Mouse (Mus musculus) intestine, postnatal 0 days (tissue): Measurements from ENCODE around the gene Acp5. TPM values are rescaled to one million over a fixed set of nuclear protein-coding genes. Genes with fewer than 3 reads are reported as not detected.

Source experiments
- ATAC-seq: fragments of 200-750 bp; cut with Nextera tagmentation; 2 replicates; pipeline ENCODE4 v1.8.0; 2017; ENCODE audit warnings: mild to moderate bottlenecking, moderate TSS enrichment, moderate library complexity
- H3K27ac ChIP-seq: fragments of 300-500 bp; sonication (generic); 2 replicates; pipeline ENCODE4 v1.5.1; 2014; ENCODE audit warnings: mild to moderate bottlenecking, low read depth, low read length, moderate library complexity
- H3K27me3 ChIP-seq: fragments of 300-500 bp; sonication (generic); replicated peaks from 2 replicates; pipeline ENCODE4 v1.6.1; 2014; ENCODE audit warnings: low read length, mixed read lengths; ENCODE audit not compliant: control insufficient read depth, insufficient read depth
- H3K36me3 ChIP-seq: fragments of 300-500 bp; sonication (generic); 2 replicates; pipeline ENCODE4 v1.6.1; 2014; ENCODE audit warnings: mild to moderate bottlenecking, moderate library complexity; ENCODE audit not compliant: control insufficient read depth, insufficient read depth
- H3K4me1 ChIP-seq: fragments of 300-500 bp; sonication (generic); replicated peaks from 2 replicates; pipeline ENCODE4 v1.6.1; 2014; ENCODE audit warnings: antibody characterized with exemption, low read length, mixed read lengths; ENCODE audit not compliant: control insufficient read depth, insufficient read depth
- H3K4me2 ChIP-seq: fragments of 300-500 bp; sonication (generic); replicated peaks from 2 replicates; pipeline ENCODE4 v1.6.1; 2014; ENCODE audit warnings: low read depth, mild to moderate bottlenecking, moderate library complexity
- H3K4me3 ChIP-seq: fragments of 300-500 bp; sonication (generic); 2 replicates; pipeline ENCODE4 v1.5.1; 2014; ENCODE audit warnings: low read depth, low read length
- H3K9ac ChIP-seq: fragments of 300-500 bp; sonication (generic); 2 replicates; pipeline ENCODE4 v1.6.1; 2014; ENCODE audit warnings: mild to moderate bottlenecking, low read depth, low read length
- H3K9me3 ChIP-seq: fragments of 300-500 bp; sonication (generic); 2 replicates; pipeline ENCODE4 v1.6.1; 2016; ENCODE audit warnings: mixed run types; ENCODE audit not compliant: control insufficient read depth
- CTCF ChIP-seq: sonication (generic); IDR thresholded peaks from 2 replicates; pipeline ENCODE4 v1.5.1; 2016; ENCODE audit warnings: low read depth, mild to moderate bottlenecking, control low read depth, antibody characterized with exemption, moderate library complexity
- WGBS: fragments of 180-500 bp; shearing (Covaris S2); extraction: QIAGEN DNeasy Blood & Tissue Kit; methylation state at CpG from one replicate; pipeline ENCODE4 v1.1.7; 2014; 5-methylcytosine and 5-hydroxymethylcytosine counted together
- microRNA-seq: library from miRNA; unstranded; fragments of <30 nt; microRNA quantifications from one replicate; pipeline ENCODE4, GENCODE M21; 2016
- polyA plus RNA-seq: library from polyadenylated mRNA; unstranded; fragments of >200 nt; fragmentation: Nextera tagmentation; extraction: Ambion mirVana; gene quantifications from 2 replicates; pipeline ENCODE4 v1.2.1, GENCODE M21; 2015

The Acp5 gene
- polyA plus RNA-seq, 1 experiment from 2014 or later, result 178 TPM

GRCm38 (mm10) chr9:22085022-22085834, 50.3 kb downstream of the Acp5 start, which contains the start of gene Ecsit:
Gene Ecsit, minus strand, starts transcription at chr9:22085438.
- under 1% methylated on average over 48 of the region's 48 CpGs for WGBS
- Histone ChIP-seq H3K4me1 (no peaks in the 10 kb centered on the region), H3K4me3 (peak within 1 kb of the TSS; percentile 78), H3K27ac (peak within 1 kb of the TSS; percentile 79), H3K9me3 (no peaks in the 10 kb centered on the region), H3K9ac (peak within 1 kb of the TSS; percentile 67), H3K4me2 (peak within 1 kb of the TSS; percentile 84), H3K27me3 (no peaks in the 10 kb centered on the region), H3K36me3 (no peaks in the 10 kb centered on the region; the same call in 1 of the 2 replicates)
- ATAC-seq, result peak; percentile 98
- TF ChIP-seq CTCF, result no peak

GRCm38 (mm10) chr9:22084667-22085021, 50.9 kb downstream of the Acp5 start:
- H3K36me3 ChIP-seq, result no peaks in the 10 kb centered on the region; the same call in 1 of the 2 replicates
- no peaks in the 10 kb centered on the region for H3K9me3 ChIP-seq
- no peaks in the 10 kb centered on the region for H3K27me3 ChIP-seq
- peak overlapping the region; percentile 79; the same call in 1 of the 2 replicates for H3K27ac ChIP-seq
- peak overlapping the region; percentile 67 for H3K9ac ChIP-seq
- TF ChIP-seq CTCF, result no peak
- peak overlapping the region; percentile 84 for H3K4me2 ChIP-seq
- ATAC-seq, result no peak
- peak overlapping the region; percentile 78 for H3K4me3 ChIP-seq
- 26% methylated on average over 4 of the region's 4 CpGs for WGBS
- H3K4me1 ChIP-seq, result no peaks in the 10 kb centered on the region

Small RNA genes within 50 kb of the gene (microRNA-seq; reads per million reads assigned to microRNA genes)
- gene Mir7084, result not detected

Other genes starting within 250 kb of the Acp5 start
- 19.9 and 20.3 TPM in 2 replicates for gene Rab3d, start 217.5 kb downstream of the Acp5 start, polyA plus RNA-seq
- 0.63 and 0.99 TPM in 2 replicates for gene Ccdc159, start 208.2 kb downstream of the Acp5 start, polyA plus RNA-seq
- 83.1 and 88.2 TPM in 2 replicates for gene Tmem205, start 208.2 kb downstream of the Acp5 start, polyA plus RNA-seq
- gene Plppr2, start 198.7 kb downstream of the Acp5 start, polyA plus RNA-seq, result 2.9 and 3.2 TPM in 2 replicates
- gene Swsap1, start 180.0 kb downstream of the Acp5 start, polyA plus RNA-seq, result 4.6 and 4.8 TPM in 2 replicates
- gene Epor, start 172.2 kb downstream of the Acp5 start, polyA plus RNA-seq, result 3.2 and 3.8 TPM in 2 replicates
- 2.1 and 2.5 TPM in 2 replicates for gene Rgl3, start 146.3 kb downstream of the Acp5 start, polyA plus RNA-seq
- gene Ccdc151, start 133.1 kb downstream of the Acp5 start, polyA plus RNA-seq, result 0.22 and 0.35 TPM in 2 replicates
- gene Prkcsh, start 132.9 kb downstream of the Acp5 start, polyA plus RNA-seq, result 98.6 and 104 TPM in 2 replicates
- gene Elavl3, start 83.7 kb downstream of the Acp5 start, polyA plus RNA-seq, result 0.78 and 0.99 TPM in 2 replicates
- not detected in 2 replicates for gene Gm49318, start 64.5 kb downstream of the Acp5 start, polyA plus RNA-seq
- gene Zfp653, start 64.3 kb downstream of the Acp5 start, polyA plus RNA-seq, result 4.2 and 4.5 TPM in 2 replicates
- gene Ecsit, start 50.3 kb downstream of the Acp5 start, polyA plus RNA-seq, result 23.8 and 25.3 TPM in 2 replicates
- 419 and 432 TPM in 2 replicates for gene Cnn1, start 36.5 kb downstream of the Acp5 start, polyA plus RNA-seq
- gene Elof1, start 18.5 kb downstream of the Acp5 start, polyA plus RNA-seq, result 93.7 and 99.4 TPM in 2 replicates
- 121 and 123 TPM in 2 replicates for gene Pigyl, start 21.1 kb upstream of the Acp5 start, polyA plus RNA-seq
- 0.27 and 0.38 TPM in 2 replicates for gene Zfp872, start 52.4 kb upstream of the Acp5 start, polyA plus RNA-seq
- gene Zfp809, start 90.0 kb upstream of the Acp5 start, polyA plus RNA-seq, result 12.6 and 14.4 TPM in 2 replicates
- gene Zfp599, start 124.2 kb upstream of the Acp5 start, polyA plus RNA-seq, result 1.3 and 1.5 TPM in 2 replicates
- gene Zfp810, start 171.9 kb upstream of the Acp5 start, polyA plus RNA-seq, result 7.7 and 8.4 TPM in 2 replicates